Mouse (Mus musculus) MEL (cell line): ENCODE measurements at regions not wholly inside any gene's neighbourhood (a gene's known extent, or its start where the extent isn't known, plus 50 kb on each side); places are given as distances from the start of the nearest gene placed in this dataset.

ENCODE experiments used
- CHD1 ChIP-seq: IDR thresholded peaks from 2 replicates; pipeline ENCODE4 v1.6.1; 2012; ENCODE audit warnings: low read depth, mild to moderate bottlenecking, inconsistent platforms, low read length, improper control_type of control experiment
- CTCF ChIP-seq, 3 experiments: IDR thresholded peaks in 2 of 3; conservative IDR thresholded peaks in 1 of 3; 2 replicates each; pipeline ENCODE4 v1.5.1; 2011 to 2012; ENCODE audit warnings: low read length in 3 of 3, low read depth in 2 of 3, mild to moderate bottlenecking in 2 of 3, improper control_type of control experiment in 1 of 3, inconsistent platforms in 1 of 3, mixed read lengths in 1 of 3, moderate library complexity in 1 of 3; ENCODE audit not compliant: control insufficient read depth in 1 of 3, insufficient read depth in 1 of 3, poor library complexity in 1 of 3, severe bottlenecking in 1 of 3
- E2F4 ChIP-seq: IDR thresholded peaks from 2 replicates; pipeline ENCODE4 v1.6.1; 2011; ENCODE audit warnings: low read depth, low read length, improper control_type of control experiment, borderline replicate concordance
- EP300 ChIP-seq, 2 experiments: IDR thresholded peaks; 2 replicates each; pipeline ENCODE4 v1.6.1; 2011; ENCODE audit warnings: improper control_type of control experiment in 2 of 2, low read length in 2 of 2, low read depth in 1 of 2, mild to moderate bottlenecking in 1 of 2
- KAT2A ChIP-seq: conservative IDR thresholded peaks from 2 replicates; pipeline ENCODE4 v1.6.1; 2012; ENCODE audit warnings: low read depth, low read length, improper control_type of control experiment, inconsistent platforms
- TAL1 ChIP-seq: IDR thresholded peaks from 2 replicates; pipeline ENCODE4 v1.6.1; 2012; ENCODE audit warnings: mild to moderate bottlenecking, inconsistent platforms, low read length, moderate library complexity, mixed read lengths

- TF ChIP-seq CTCF (IDR thresholded peaks at IDR 0.05 in 2 of 3, conservative IDR thresholded peaks at IDR 0.05 in 1 of 3; ENCODE audit: control insufficient read depth in 1 of 3, insufficient read depth in 1 of 3, low read depth in 2 of 3, low read length in 3 of 3, poor library complexity in 1 of 3, severe bottlenecking in 1 of 3) = no peak
- no peak for TF ChIP-seq E2F4
- no peak for TF ChIP-seq EP300 (IDR thresholded peaks at IDR 0.05; ENCODE audit: low read depth in 1 of 2, low read length in 2 of 2)
- no peak for TF ChIP-seq KAT2A
- no peak for TF ChIP-seq TAL1
- TF ChIP-seq CHD1 = no peak
Observed at GRCm38 (mm10) chr5:50461491-50461890, 402.7 kb upstream of the Adgra3 start.
